Mouse (Mus musculus) ES-Bruce4 (cell line): ENCODE results near the gene Rad18.

ENCODE experiments used
- CTCF ChIP-seq: IDR thresholded peaks from one replicate; pipeline ENCODE4 v1.8.1; 2011; ENCODE audit warnings: low read depth, low read length
- EP300 ChIP-seq: IDR thresholded peaks from 2 replicates; pipeline ENCODE4 v1.6.1; 2011; ENCODE audit warnings: low read depth, low read length; ENCODE audit not compliant: insufficient read depth
- POLR2A ChIP-seq: IDR thresholded peaks from one replicate; pipeline ENCODE4 v1.8.1; 2011; ENCODE audit warnings: low read length; ENCODE audit not compliant: insufficient read depth

DNA sequence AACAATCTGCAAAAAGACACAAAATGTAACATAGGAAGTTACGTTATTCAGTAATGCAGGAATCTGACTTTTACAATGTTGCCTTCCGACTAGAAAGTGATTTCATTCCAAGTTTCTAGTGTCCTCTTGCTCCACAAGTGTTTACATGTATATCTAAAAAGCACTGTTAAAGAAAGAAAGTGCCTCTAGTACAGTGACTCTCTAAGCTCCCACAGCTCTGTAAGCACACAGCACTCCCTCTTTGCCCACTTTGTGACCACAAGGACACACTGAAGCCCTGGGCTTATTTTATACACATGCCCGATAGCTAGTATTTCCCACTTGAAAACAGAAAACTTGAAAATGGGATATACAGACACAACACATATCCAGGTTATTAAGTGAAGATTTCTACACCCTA is 8.5 kb downstream of the Rad18 start:
- TF ChIP-seq CTCF (no peak), EP300 (no peak), POLR2A (no peak)
